Mouse (Mus musculus) megakaryocyte, adult 5-6 weeks (primary cell): ENCODE measurements at regions not wholly inside any gene's neighbourhood (a gene's known extent, or its start where the extent isn't known, plus 50 kb on each side); places are given as distances from the start of the nearest gene placed in this dataset.

Experiments used
- ATAC-seq: 2 replicates; pipeline ENCODE4 v1.8.0; 2016; ENCODE audit warnings: mild to moderate bottlenecking, inconsistent platforms; ENCODE audit not compliant: poor library complexity, severe bottlenecking

GRCm38 (mm10) chr2:147814231-147814630 is 232.5 kb downstream of the Foxa2 start:
- ATAC-seq, result no peak

- peak; percentile 69 for ATAC-seq
Measured at GRCm38 (mm10) chr2:147813516-147813915, 233.3 kb downstream of the Foxa2 start.

- ATAC-seq, result no peak
Measured at GRCm38 (mm10) chr2:147808036-147808675, 238.6 kb downstream of the Foxa2 start.

- ATAC-seq, result 0 out of 2 replicates have a peak, but pooled peaks have one; percentile 35
Measured at GRCm38 (mm10) chr2:147803102-147803501, 243.7 kb downstream of the Foxa2 start.

GRCm38 (mm10) chr2:147791434-147791833 is 255.3 kb downstream of the Foxa2 start:
- ATAC-seq, result no peak

- no peak for ATAC-seq
Measured at GRCm38 (mm10) chr2:147789877-147790276, 256.9 kb downstream of the Foxa2 start.

GRCm38 (mm10) chr2:147789268-147789667 is 257.5 kb downstream of the Foxa2 start:
- 0 out of 2 replicates have a peak, but pooled peaks have one; percentile 38 for ATAC-seq

- ATAC-seq, result no peak
Measured at GRCm38 (mm10) chr2:147788001-147788400, 258.8 kb downstream of the Foxa2 start.

- ATAC-seq, result no peak
Measured at GRCm38 (mm10) chr2:147782496-147782895, 264.3 kb downstream of the Foxa2 start.

- no peak for ATAC-seq
Measured at GRCm38 (mm10) chr2:147776316-147776715, 270.5 kb downstream of the Foxa2 start.

GRCm38 (mm10) chr2:147772579-147772978 is 274.2 kb downstream of the Foxa2 start:
- ATAC-seq, result no peak

- ATAC-seq, result no peak
Measured at GRCm38 (mm10) chr2:147753089-147753488, 293.7 kb downstream of the Foxa2 start.

GRCm38 (mm10) chr2:147751831-147752230 is 294.9 kb downstream of the Foxa2 start:
- ATAC-seq, result no peak

GRCm38 (mm10) chr2:147748006-147748405 is 298.8 kb downstream of the Foxa2 start:
- ATAC-seq, result no peak

GRCm38 (mm10) chr2:147743908-147744307 is 302.9 kb downstream of the Foxa2 start:
- ATAC-seq, result no peak

GRCm38 (mm10) chr2:147738307-147738872 is 308.4 kb downstream of the Foxa2 start:
- peak; percentile 83 for ATAC-seq

GRCm38 (mm10) chr2:147727396-147727795 is 319.4 kb downstream of the Foxa2 start:
- ATAC-seq, result no peak

- ATAC-seq, result no peak
Measured at GRCm38 (mm10) chr2:147718936-147719335, 327.8 kb downstream of the Foxa2 start.

GRCm38 (mm10) chr2:147717484-147717947 is 329.3 kb downstream of the Foxa2 start:
- no peak for ATAC-seq

GRCm38 (mm10) chr2:147715791-147716190 is 331.0 kb downstream of the Foxa2 start:
- no peak for ATAC-seq

GRCm38 (mm10) chr2:147710593-147711265 is 336.0 kb downstream of the Foxa2 start:
- ATAC-seq, result no peak

GRCm38 (mm10) chr2:147709799-147710198 is 337.0 kb downstream of the Foxa2 start:
- no peak for ATAC-seq
